ENCODE assay signal across 8 mouse cellular contexts in genomic region chr10:99265011-99265694, GRCm38 (mm10). TPM values are rescaled to one million over a fixed set of nuclear protein-coding genes. Genes with fewer than 3 reads are reported as not detected.
A peak's percentile ranks its signal among the peaks of the same experiment; 100 is the strongest.
DNase-seq lines count a peak whose midpoint lies in the region; ATAC-seq and TF ChIP-seq lines count a peak whose summit lies in the region.

No protein-coding gene starts in this region.

- no peaks in the 10 kb centered on the region for H3K9me3 ChIP-seq in embryonic facial prominence, embryonic 12.5 days
- H3K9me3 ChIP-seq in hindbrain, embryonic 12.5 days (replicated peaks), result no peaks in the 10 kb centered on the region
- no peaks in the 10 kb centered on the region for H3K9me3 ChIP-seq in liver, embryonic 13.5 days (replicated peaks)

- H3K36me3 ChIP-seq in thymus, adult 2 months (ENCODE audit: control insufficient read depth, insufficient read depth, low read length), result no peaks in the 10 kb centered on the region
- H3K36me3 ChIP-seq in embryonic facial prominence, embryonic 12.5 days, result 0 out of 2 replicates have a peak, but pooled peaks cover 4% of the 10 kb centered on the region
- H3K36me3 ChIP-seq in hindbrain, embryonic 12.5 days, result no peaks in the 10 kb centered on the region
- peaks cover 6% of the 10 kb centered on the region; the same call in 1 of the 2 replicates for H3K36me3 ChIP-seq in liver, embryonic 13.5 days

- 30% methylated on average over 7 of the region's 7 CpGs for WGBS in thymus, adult 2 months
- WGBS in embryonic facial prominence, embryonic 12.5 days, result 1% methylated on average over 7 of the region's 7 CpGs
- 2% methylated on average over 7 of the region's 7 CpGs for WGBS in hindbrain, embryonic 12.5 days
- WGBS in liver, embryonic 13.5 days (ENCODE audit: insufficient replicate concordance), result 11% methylated on average over 7 of the region's 7 CpGs

- H3K4me3 ChIP-seq in thymus, adult 2 months (ENCODE audit: control insufficient read depth, insufficient read depth, low read length), result no peak overlapping the region
- H3K4me3 ChIP-seq in embryonic facial prominence, embryonic 12.5 days, result peak overlapping the region; percentile 61
- H3K4me3 ChIP-seq in hindbrain, embryonic 12.5 days, result peak overlapping the region; percentile 66
- peak overlapping the region; percentile 65 for H3K4me3 ChIP-seq in liver, embryonic 13.5 days (replicated peaks)

- no peaks in the 10 kb centered on the region for H3K27me3 ChIP-seq in thymus, adult 2 months (ENCODE audit: control insufficient read depth, insufficient read depth, low read length)
- H3K27me3 ChIP-seq in embryonic facial prominence, embryonic 12.5 days, result no peaks in the 10 kb centered on the region
- H3K27me3 ChIP-seq in hindbrain, embryonic 12.5 days, result peaks cover 19% of the 10 kb centered on the region
- H3K27me3 ChIP-seq in liver, embryonic 13.5 days, result peaks cover 59% of the 10 kb centered on the region

- TF ChIP-seq POLR2A in thymus, adult 2 months (IDR thresholded peaks at IDR 0.05; ENCODE audit: control insufficient read depth, extremely low read depth, insufficient read depth, low read length, poor library complexity), result no peak

- ATAC-seq in embryonic facial prominence, embryonic 12.5 days (ENCODE audit: insufficient number of reproducible peaks, insufficient read depth, low FRiP score, low TSS enrichment), result no peak
- ATAC-seq in hindbrain, embryonic 12.5 days (ENCODE audit: low FRiP score), result no peak
- no peak for ATAC-seq in liver, embryonic 13.5 days (ENCODE audit: low read depth)
- no peak for ATAC-seq in frontal cortex, adult (ENCODE audit: low TSS enrichment)

- peak overlapping the region; percentile 82 for H3K4me2 ChIP-seq in embryonic facial prominence, embryonic 12.5 days (replicated peaks)
- peak overlapping the region; percentile 61 for H3K4me2 ChIP-seq in hindbrain, embryonic 12.5 days (replicated peaks)
- H3K4me2 ChIP-seq in liver, embryonic 13.5 days, result peak overlapping the region; percentile 70

- H3K27ac ChIP-seq in thymus, adult 2 months (ENCODE audit: control insufficient read depth, insufficient read depth, low read length), result no peak overlapping the region; the same call in 1 of the 2 replicates
- peak overlapping the region; percentile 98 for H3K27ac ChIP-seq in embryonic facial prominence, embryonic 12.5 days
- 0 out of 2 replicates have a peak overlapping the region, but pooled peaks have one; percentile 94 for H3K27ac ChIP-seq in hindbrain, embryonic 12.5 days
- peak overlapping the region; percentile 81 for H3K27ac ChIP-seq in liver, embryonic 13.5 days

- peak overlapping the region; percentile 83 for H3K9ac ChIP-seq in embryonic facial prominence, embryonic 12.5 days
- H3K9ac ChIP-seq in hindbrain, embryonic 12.5 days, result peak overlapping the region; percentile 77
- H3K9ac ChIP-seq in liver, embryonic 13.5 days, result peak overlapping the region; percentile 74

- intact Hi-C loops in gastrocnemius, postnatal 14 days (cut with DNase I; ENCODE audit: low total_unique reads), result no loop called here

- peaks cover 22% of the 10 kb centered on the region for H3K4me1 ChIP-seq in thymus, adult 2 months (replicated peaks; ENCODE audit: control insufficient read depth, insufficient read depth, low read length)
- H3K4me1 ChIP-seq in embryonic facial prominence, embryonic 12.5 days, result peaks cover 41% of the 10 kb centered on the region
- peaks cover 40% of the 10 kb centered on the region for H3K4me1 ChIP-seq in hindbrain, embryonic 12.5 days
- peaks cover 33% of the 10 kb centered on the region for H3K4me1 ChIP-seq in liver, embryonic 13.5 days (replicated peaks)

- DNase-seq in thymus, adult 2 months, result peak; percentile 24
- no peak for DNase-seq in thymus, adult 18-20 months
- no peak for DNase-seq in liver, embryonic 13.5 days
- DNase-seq in neural tube, embryonic 10.5 days (ENCODE audit: extremely low spot score, low spot score), result peak; percentile 47
- no peak for DNase-seq in gastrocnemius, postnatal 14 days

- TF ChIP-seq CTCF in thymus, adult 2 months (IDR thresholded peaks at IDR 0.05; ENCODE audit: borderline replicate concordance, control insufficient read depth, extremely low read depth, insufficient read depth, low read length, poor library complexity), result no peak

RNA-seq across cellular contexts. Expression of gene Dusp6, which starts 2.1 kb away (rescaled TPM):
- polyA plus RNA-seq in thymus, adult 2 months (2012; rRNA removed), result 43.9 and 46.1 TPM in 2 replicates
- 90.6 and 90.7 TPM in 2 replicates for polyA plus RNA-seq in embryonic facial prominence, embryonic 12.5 days (2016; fragmentation: Nextera tagmentation; extraction: Ambion mirVana)
- 38.3 and 39.6 TPM in 2 replicates for polyA plus RNA-seq in hindbrain, embryonic 12.5 days (2016; fragmentation: Nextera tagmentation; extraction: Ambion mirVana)
- polyA plus RNA-seq in liver, embryonic 13.5 days (2015; fragmentation: Nextera tagmentation; extraction: Ambion mirVana), result 12.3 and 13.7 TPM in 2 replicates
- 10 to 100 TPM; 26.7 to 27.7 TPM for total RNA-seq in gastrocnemius, postnatal 14 days (2021)

Comparison
In these comparisons a context has a peak if more than half of its experiments do, and no peak if none do; other contexts are left out.
1. DNase-seq: peak in thymus, adult 2 months (single experiment) and neural tube, embryonic 10.5 days (single experiment); none in thymus, adult 18-20 months (0 of 2), liver, embryonic 13.5 days (single experiment) and gastrocnemius, postnatal 14 days (single experiment).
2. Peak in every context shown above with its lines, with median percentiles within 50 percentile points of each other: H3K4me2 ChIP-seq and H3K9ac ChIP-seq.